ENCODE assay signal across 28 mouse cellular contexts in genomic region chr5:138850462-138850844, GRCm38 (mm10). TPM values are rescaled to one million over a fixed set of nuclear protein-coding genes. Genes with fewer than 3 reads are reported as not detected.
A peak's percentile ranks its signal among the peaks of the same experiment; 100 is the strongest.
DNase-seq lines count a peak whose midpoint lies in the region; ATAC-seq and TF ChIP-seq lines count a peak whose summit lies in the region.
"Had no signal": no experiment of that assay in that cellular context is flagged by ENCODE, and none has a peak within 500 bp of the region (broad histone marks: within the 10 kb centered on the region; RNA-seq: fewer than 3 reads in every experiment).

No protein-coding gene starts in this region.

- peak overlapping the region; percentile 44 for H3K4me2 ChIP-seq in intestine, postnatal 0 days (replicated peaks; ENCODE audit: low read depth)
- H3K4me2 ChIP-seq in stomach, postnatal 0 days (replicated peaks; ENCODE audit: low read depth), result no peak overlapping the region
- H3K4me2 ChIP-seq: forebrain, embryonic 13.5 days; heart, embryonic 13.5 days; hindbrain, embryonic 12.5 days; hindbrain, embryonic 15.5 days had no signal

- no peak overlapping the region for H3K9ac ChIP-seq in intestine, postnatal 0 days (ENCODE audit: low read depth, low read length)
- no peak overlapping the region for H3K9ac ChIP-seq in stomach, postnatal 0 days (ENCODE audit: low read length)
- H3K9ac ChIP-seq: forebrain, embryonic 13.5 days; heart, embryonic 13.5 days; hindbrain, embryonic 12.5 days; hindbrain, embryonic 15.5 days had no signal

- H3K4me3 ChIP-seq in intestine, postnatal 0 days (ENCODE audit: low read depth, low read length), result peak overlapping the region; percentile 0; the same call in 1 of the 2 replicates
- no peak overlapping the region for H3K4me3 ChIP-seq in stomach, postnatal 0 days (ENCODE audit: low read depth, low read length)
- H3K4me3 ChIP-seq: forebrain, embryonic 10.5 days; forebrain, embryonic 13.5 days; heart, adult 2 months; heart, embryonic 10.5 days; heart, embryonic 13.5 days; hindbrain, embryonic 12.5 days; hindbrain, embryonic 15.5 days had no signal

- no peak for TF ChIP-seq CTCF in intestine, postnatal 0 days (IDR thresholded peaks at IDR 0.05; ENCODE audit: low read depth)
- TF ChIP-seq CTCF in stomach, postnatal 0 days (IDR thresholded peaks at IDR 0.05; ENCODE audit: low read depth), result no peak

- H3K36me3 ChIP-seq in intestine, postnatal 0 days (ENCODE audit: control insufficient read depth, insufficient read depth), result no peaks in the 10 kb centered on the region
- H3K36me3 ChIP-seq in stomach, postnatal 0 days (ENCODE audit: control insufficient read depth, insufficient read depth, low read length), result no peaks in the 10 kb centered on the region
- H3K36me3 ChIP-seq: forebrain, embryonic 10.5 days; heart, embryonic 10.5 days; heart, embryonic 13.5 days; hindbrain, embryonic 12.5 days; hindbrain, embryonic 15.5 days had no signal

- H3K27ac ChIP-seq in intestine, postnatal 0 days (ENCODE audit: low read depth, low read length), result peak overlapping the region; percentile 41
- H3K27ac ChIP-seq in stomach, postnatal 0 days (replicated peaks), result no peak overlapping the region
- H3K27ac ChIP-seq: forebrain, embryonic 10.5 days; forebrain, embryonic 13.5 days; heart, adult 2 months; heart, embryonic 10.5 days; heart, embryonic 13.5 days; hindbrain, embryonic 12.5 days; hindbrain, embryonic 15.5 days had no signal

- peak; percentile 53 for DNase-seq in ZHBTc4 (ENCODE audit: low read depth, low spot score)
- DNase-seq in stomach, postnatal 0 days (ENCODE audit: low spot score), result peak; percentile 43
- no peak for DNase-seq in urinary bladder, postnatal 36 days (ENCODE audit: low spot score in 2 of 2)
- no peak for DNase-seq in heart, postnatal 36 days
- no peak for DNase-seq in cerebellum, postnatal 4 days (ENCODE audit: low spot score in 2 of 2)
- DNase-seq: adrenal gland, adult 8-10 months; adrenal gland, postnatal 25 days; cerebellum, adult 11-12 months; cerebellum, adult 8-10 months; gastrocnemius, postnatal 10 days; gastrocnemius, postnatal 36 days; heart, adult 2 months; heart, postnatal 14 days had no signal

- H3K9me3 ChIP-seq in intestine, postnatal 0 days (ENCODE audit: control insufficient read depth), result no peaks in the 10 kb centered on the region
- no peaks in the 10 kb centered on the region for H3K9me3 ChIP-seq in stomach, postnatal 0 days (ENCODE audit: control insufficient read depth, low read length)
- H3K9me3 ChIP-seq: forebrain, embryonic 10.5 days; forebrain, embryonic 13.5 days; heart, embryonic 10.5 days; heart, embryonic 13.5 days; hindbrain, embryonic 12.5 days; hindbrain, embryonic 15.5 days had no signal

- WGBS in intestine, postnatal 0 days, result 37% methylated on average over 5 of the region's 5 CpGs
- WGBS in stomach, postnatal 0 days, result 54% methylated on average over 5 of the region's 5 CpGs

- TF ChIP-seq EP300 in stomach, postnatal 0 days (optimal IDR thresholded peaks at IDR 0.05), result no peak

- no peaks in the 10 kb centered on the region for H3K27me3 ChIP-seq in intestine, postnatal 0 days (replicated peaks; ENCODE audit: control insufficient read depth, insufficient read depth, low read length)
- H3K27me3 ChIP-seq in stomach, postnatal 0 days (ENCODE audit: control insufficient read depth, insufficient read depth, low read length), result no peaks in the 10 kb centered on the region
- H3K27me3 ChIP-seq: forebrain, embryonic 13.5 days; hindbrain, embryonic 15.5 days had no signal

- peak; percentile 14; the same call in 1 of the 2 replicates for ATAC-seq in intestine, postnatal 0 days
- peak; percentile 39; the same call in 1 of the 2 replicates for ATAC-seq in stomach, postnatal 0 days (ENCODE audit: low FRiP score, low TSS enrichment)
- ATAC-seq: CD4-positive, CD25-positive, alpha-beta regulatory T cell, adult 4 months; forebrain, embryonic 13.5 days; forebrain, embryonic 16.5 days had no signal

- H3K4me1 ChIP-seq in intestine, postnatal 0 days (replicated peaks; ENCODE audit: control insufficient read depth, insufficient read depth, low read length), result peaks cover 7% of the 10 kb centered on the region
- no peaks in the 10 kb centered on the region for H3K4me1 ChIP-seq in stomach, postnatal 0 days (replicated peaks; ENCODE audit: control insufficient read depth, insufficient read depth)
- H3K4me1 ChIP-seq: hindbrain, embryonic 15.5 days had no signal

- intact Hi-C loops in heart, postnatal 36 days (cut with DNase I), result no loop called here

RNA-seq across cellular contexts. Expression of gene Gm5294, which starts 30.6 kb away (rescaled TPM):
- not detected in 2 replicates for polyA plus RNA-seq in intestine, postnatal 0 days (2015; fragmentation: Nextera tagmentation; extraction: Ambion mirVana)
- not detected in 2 replicates for polyA plus RNA-seq in stomach, postnatal 0 days (2015; fragmentation: Nextera tagmentation; extraction: Ambion mirVana)
- not detected for total RNA-seq in heart, postnatal 36 days (2021)
- total RNA-seq: adrenal gland, adult 8-10 months; adrenal gland, postnatal 25 days; ES-E14; gastrocnemius, adult 18-20 months; gastrocnemius, postnatal 10 days; gastrocnemius, postnatal 36 days; heart, adult 2 months; heart, postnatal 14 days; hematopoietic stem cell, adult 5-6 weeks had no signal
- polyA plus RNA-seq: C2C12; CD4-positive, CD25-positive, alpha-beta regulatory T cell, adult 4 months; embryonic facial prominence, embryonic 11.5 days; embryonic facial prominence, embryonic 14.5 days; forebrain, embryonic 10.5 days; forebrain, embryonic 13.5 days; forebrain, embryonic 16.5 days; heart, adult 2 months; heart, embryonic 10.5 days; heart, embryonic 13.5 days had no signal

Comparison
In these comparisons a context has a peak if more than half of its experiments do, and no peak if none do; other contexts are left out.
1. DNase-seq: peak in ZHBTc4 (single experiment) and stomach, postnatal 0 days (single experiment); none in urinary bladder, postnatal 36 days (0 of 2), heart, postnatal 36 days (0 of 2) and cerebellum, postnatal 4 days (0 of 2).